Mouse (Mus musculus): Measurements from ENCODE around the gene Rnf19b.

Gene Rnf19b

DNA sequence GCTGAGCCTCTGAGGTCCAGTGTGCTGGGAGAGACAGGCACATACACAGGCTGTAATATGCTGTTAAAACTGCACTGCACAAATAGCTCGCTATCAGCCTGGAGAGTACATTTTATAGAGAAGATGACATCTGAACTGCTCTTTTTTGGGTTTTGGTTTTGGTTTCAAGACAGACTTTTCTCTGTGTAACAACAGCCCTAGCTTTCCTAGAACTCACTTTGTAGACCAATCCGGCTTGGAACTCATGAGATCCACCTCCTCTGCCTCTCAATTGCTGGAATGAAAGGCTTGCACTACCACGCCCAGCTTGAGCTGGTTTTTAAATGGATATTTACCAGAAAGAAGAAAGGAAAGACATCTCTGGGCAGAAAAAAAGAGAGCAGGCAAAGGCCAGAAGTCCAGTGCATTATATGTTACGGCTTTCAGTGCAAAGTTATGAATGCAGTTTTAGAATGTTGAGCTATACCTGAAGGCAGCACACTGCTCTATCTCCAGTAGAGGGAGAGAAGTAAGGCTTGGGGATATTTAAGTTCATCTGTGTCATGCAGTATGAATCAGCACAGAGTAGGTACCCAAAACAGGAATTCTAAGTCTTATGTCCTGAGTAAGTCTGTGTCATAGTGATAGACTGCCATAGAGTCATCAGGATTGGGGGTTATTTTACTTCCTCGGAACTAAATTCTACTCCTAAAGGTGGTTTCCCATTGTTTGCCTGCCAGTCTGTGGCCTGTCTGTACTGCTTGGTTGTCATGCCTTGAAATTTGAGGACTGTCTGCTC is 9.8 kb downstream of the Rnf19b start:
- no peak for DNase-seq (ENCODE audit: inconsistent age in 2 of 2, low spot score in 1 of 2)

DNA sequence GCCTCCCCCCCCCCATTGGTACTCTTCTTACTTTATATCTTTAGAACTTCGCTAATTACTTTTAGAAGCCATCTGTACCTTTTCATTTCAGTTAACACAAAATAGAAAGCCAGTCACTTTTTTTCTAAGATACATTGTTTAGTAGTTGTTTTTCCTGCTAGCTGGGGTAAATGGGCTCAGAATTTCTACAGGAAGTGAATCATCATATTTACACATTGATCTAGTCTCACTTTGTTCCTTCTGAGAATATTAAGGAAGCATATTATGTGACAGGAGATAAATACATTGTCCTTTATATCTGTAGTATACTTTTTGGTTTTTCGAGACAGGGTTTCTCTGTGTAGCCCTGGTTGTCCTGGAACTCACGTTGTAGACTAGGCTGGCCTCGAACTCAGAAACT is 10.8 kb downstream of the Rnf19b start:
- no peak for DNase-seq (ENCODE audit: inconsistent age in 2 of 2, low spot score in 1 of 2)

DNA sequence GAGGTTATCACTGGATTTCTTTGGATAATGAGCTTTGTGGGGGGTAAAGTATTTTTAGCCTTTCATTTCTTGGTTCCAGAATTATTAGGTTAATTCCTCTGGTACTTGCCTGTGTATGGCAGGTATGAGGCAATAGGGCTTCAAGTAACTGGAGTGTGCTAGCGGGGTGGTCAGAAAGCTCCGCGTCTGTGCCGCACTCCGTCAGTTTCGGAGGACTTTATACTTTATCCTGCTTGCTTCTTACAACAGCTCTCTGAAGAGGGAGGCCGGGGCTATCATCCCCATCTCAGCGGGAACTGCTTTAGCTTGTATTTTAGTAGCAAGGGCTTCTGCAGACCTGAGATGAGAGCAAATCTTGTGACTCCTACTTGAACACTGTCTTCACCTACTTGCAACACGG is 21.1 kb downstream of the Rnf19b start:
- no peak for DNase-seq (ENCODE audit: inconsistent age in 2 of 2, low spot score in 1 of 2)

DNA sequence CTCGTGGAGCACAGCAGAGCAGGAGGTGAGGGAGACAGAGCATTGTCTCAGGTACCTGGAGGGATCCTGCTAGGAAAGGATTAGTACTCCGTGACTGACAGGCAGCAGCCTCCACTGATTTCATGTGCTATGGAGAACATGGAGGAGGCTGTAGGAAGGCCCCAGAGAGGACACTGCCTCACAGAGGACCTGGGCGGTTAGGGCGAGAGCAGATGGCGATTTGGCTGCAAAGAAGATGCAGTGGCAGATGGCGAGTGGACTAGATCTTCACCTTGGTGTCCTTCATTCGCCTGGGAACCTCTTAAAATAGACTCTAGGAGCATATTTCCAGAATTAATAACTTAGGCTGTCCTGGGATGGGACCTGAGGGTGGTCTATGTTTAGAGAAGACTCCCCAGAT is 23.0 kb downstream of the Rnf19b start:
- no peak for DNase-seq (ENCODE audit: inconsistent age in 2 of 2, low spot score in 1 of 2)

DNA sequence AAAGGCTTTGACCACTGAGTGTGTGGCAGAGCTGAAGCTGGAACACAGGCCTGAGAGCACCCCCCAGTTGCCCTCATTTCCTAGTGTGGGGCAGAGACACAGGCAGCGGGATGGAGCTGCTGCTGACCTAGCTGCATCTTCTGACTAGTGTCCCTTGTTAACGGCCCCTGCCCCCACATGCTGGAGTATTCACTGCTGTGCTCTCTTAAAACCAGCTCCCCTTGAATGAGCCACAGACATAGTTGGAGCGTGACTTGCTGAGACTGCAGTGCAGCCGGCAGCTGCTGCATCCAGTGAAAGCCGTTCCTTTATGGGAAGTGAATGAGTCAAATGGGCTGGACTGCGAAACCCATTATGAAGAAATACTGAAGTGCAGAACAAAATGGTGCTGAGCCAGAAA is 23.4 kb downstream of the Rnf19b start:
- peak in 1 of 2 experiments; percentile 47 for DNase-seq (ENCODE audit: inconsistent age in 2 of 2, low spot score in 1 of 2)

DNA sequence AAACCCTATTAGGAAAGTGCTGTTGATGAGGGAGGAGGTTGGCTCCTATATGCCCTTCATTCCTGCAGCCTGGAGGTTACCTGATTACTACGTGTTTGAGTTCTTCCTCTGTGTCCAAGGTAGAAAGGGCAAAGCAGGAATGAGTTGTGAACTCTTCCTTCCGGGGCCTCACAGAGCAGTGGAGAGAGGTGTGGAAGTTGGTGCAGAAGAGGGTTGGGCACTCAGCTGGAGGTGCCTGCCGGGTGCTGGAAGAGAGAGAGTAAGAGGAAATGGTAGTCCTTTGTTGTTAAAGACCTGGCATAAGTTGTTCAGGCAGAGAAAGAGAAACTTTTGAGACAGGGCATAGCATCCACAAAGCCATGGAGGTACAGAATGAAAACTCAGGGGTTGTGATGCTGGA is 23.9 kb downstream of the Rnf19b start:
- no peak for DNase-seq (ENCODE audit: inconsistent age in 2 of 2, low spot score in 1 of 2)

DNA sequence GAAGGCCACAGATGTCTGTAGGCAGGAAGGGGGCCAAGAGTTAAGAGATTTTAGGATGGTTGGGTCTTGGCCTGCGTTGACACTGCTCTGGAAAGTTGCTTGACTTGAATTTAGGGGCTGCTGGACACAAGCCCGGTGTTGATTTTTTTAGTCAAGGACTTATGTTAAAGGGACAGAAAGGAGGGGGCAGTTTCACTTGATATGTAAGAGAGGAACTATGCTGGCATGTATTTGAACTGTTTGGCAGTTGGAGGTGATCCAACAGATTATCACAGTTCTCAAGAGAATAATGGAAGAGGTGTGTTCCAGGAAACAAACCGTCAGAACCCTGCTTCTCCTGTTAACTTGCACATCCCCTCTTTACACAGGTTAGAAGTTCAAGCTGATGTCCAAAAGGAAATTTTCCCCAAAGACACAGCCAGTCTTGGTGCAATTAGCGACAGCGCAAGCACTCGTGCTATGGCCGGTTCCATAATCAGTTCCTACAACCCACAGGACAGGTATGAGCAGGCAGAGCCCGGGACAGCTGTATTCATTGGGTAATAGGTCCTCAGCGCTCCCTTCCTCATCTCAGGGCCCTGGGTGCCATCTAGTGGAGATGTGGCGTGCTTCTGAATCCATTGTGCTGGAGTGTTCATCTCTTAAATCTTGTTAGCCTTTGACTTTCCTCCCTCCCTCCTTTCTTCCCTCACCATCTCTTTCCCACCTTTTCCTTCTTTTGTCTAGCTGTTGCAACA is 24.5 kb downstream of the Rnf19b start:
- DNase-seq (ENCODE audit: inconsistent age in 2 of 2, low spot score in 1 of 2), result peak; percentile 72 to 90

DNA sequence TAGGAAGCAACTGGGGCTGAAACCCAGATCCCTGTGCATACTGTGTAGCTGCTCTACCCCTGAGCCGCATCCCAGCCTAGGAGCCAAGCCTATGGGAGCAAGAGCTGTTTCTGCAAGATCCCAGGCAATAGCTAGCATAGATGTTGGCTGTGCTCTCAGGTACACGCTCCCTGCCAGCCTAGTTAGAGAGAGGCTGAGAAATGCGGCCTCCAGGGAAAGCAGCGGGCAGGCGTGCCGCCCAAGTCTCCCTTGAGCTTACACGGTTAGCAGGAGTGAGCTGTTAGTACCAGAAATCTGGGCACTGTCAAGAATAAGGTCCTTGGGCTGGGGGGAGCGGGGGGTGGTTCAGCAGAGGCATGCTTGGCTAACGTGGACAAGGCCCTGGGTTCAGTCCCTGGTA is 26.8 kb downstream of the Rnf19b start:
- no peak for DNase-seq (ENCODE audit: inconsistent age in 2 of 2, low spot score in 1 of 2)

DNA sequence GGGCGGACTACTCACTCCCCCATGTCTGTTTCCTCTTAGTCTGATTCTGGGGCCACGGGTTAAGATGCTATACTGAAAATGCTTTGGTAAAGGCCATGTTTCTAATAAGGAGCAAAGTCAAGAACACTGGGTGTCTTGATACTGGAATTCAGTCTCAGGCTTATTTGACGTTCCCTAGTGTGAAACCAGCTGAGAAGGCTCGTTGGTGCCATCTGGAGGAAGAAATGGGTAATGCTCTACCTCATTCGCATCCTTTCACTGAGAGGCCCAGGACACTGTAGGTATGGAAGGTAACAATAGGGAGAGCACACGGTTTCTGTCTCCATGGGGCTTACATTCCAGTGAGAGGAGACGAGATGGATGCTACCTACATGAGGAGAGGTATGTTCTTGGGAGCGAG is 28.0 kb downstream of the Rnf19b start:
- DNase-seq (ENCODE audit: inconsistent age in 2 of 2, low spot score in 1 of 2), result peak; percentile 58 to 91

DNA sequence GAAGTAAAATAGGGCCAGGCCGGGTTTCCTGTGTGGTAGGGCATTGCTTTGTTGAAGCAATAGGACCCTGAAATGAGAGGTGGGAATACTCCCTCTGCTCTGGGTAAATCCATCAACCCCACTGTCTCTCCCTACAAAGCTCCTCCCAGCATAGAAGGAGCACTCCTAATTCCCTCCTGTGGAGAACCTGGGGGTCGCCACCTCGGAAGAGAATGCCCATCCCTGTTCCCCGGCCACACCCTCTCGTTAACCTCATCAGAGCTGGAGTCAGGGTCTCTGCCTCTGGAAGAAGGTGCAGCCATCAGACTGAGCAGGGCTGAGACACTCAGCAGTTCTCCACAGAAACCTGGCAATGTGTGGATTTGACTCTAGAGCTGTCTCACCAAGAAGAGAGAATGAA is 29.8 kb downstream of the Rnf19b start:
- DNase-seq (ENCODE audit: inconsistent age in 2 of 2, low spot score in 1 of 2), result no peak

DNA sequence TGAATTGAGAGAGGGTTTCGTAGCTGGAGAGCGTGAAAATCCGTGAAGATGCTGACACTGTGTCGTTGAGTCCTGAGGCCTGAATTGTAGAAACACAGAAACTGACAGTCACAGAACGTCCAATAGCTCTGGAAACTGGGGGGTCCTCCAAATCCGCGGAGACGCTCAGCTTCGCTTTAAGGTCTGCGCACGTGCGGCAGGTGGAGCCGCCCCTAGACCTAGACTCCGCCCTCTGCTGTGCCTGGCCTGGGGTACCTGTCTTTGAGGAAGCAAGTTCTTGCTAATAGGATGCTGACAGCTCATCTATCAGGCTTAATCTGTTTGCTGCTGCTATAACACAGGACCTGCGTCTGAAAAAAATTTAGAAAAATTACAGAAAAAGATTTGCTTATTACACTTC is 37.2 kb downstream of the Rnf19b start:
- no peak for DNase-seq (ENCODE audit: inconsistent age in 2 of 2, low spot score in 1 of 2)

DNA sequence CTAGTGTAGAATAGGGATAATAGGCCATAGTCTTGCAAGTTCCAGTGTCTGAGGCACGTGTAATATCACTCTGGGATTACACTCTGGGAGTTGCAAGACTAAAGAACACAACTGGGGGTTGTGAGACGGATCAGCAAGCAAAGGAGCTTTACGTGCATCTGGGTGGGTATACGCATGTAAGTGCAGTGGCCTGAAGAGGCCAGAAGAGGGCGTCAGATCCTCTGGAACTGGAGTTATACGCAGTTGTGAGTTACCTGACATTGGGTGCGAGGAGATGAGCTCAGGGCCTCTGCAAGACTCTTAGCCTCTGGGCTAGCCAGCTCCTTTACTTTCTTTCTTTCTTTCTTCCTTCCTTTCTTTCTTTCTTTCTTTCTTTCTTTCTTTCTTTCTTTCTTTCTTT is 38.9 kb downstream of the Rnf19b start:
- DNase-seq (ENCODE audit: inconsistent age in 2 of 2, low spot score in 1 of 2), result no peak

DNA sequence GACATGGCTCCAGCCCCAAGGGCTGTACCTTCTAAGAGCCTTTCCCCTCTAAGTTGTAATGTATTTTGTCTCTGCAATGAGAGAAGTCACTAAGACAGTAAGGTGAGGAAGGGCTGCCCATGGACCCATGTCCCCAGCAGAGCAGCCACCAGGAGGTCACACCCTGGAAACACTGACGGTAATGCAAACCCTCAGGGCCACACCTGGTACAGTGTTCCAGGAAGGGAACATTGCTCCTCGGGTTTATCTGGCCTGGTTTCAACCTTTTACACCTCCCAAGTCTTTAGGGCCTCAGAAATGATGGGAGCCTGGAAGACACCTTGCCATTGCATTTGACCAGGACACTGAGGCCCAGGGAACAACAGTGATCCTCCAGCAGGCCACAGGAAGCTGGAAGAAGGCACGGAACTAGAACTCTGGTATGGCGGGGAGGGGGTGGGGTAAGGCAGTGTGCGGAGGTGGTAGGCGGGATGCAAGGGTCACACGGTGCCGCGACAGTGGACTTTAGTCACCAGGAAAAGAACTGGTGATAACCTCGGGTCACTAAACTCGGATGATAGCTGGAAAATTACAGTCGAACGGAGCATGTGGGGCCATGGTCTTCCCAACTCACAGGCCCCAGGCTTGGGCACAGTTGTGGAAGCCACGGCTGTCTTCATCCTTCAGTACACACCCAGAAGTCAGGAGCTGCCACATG is 44.2 kb downstream of the Rnf19b start:
- no peak for DNase-seq (ENCODE audit: inconsistent age in 2 of 2, low spot score in 1 of 2)

DNA sequence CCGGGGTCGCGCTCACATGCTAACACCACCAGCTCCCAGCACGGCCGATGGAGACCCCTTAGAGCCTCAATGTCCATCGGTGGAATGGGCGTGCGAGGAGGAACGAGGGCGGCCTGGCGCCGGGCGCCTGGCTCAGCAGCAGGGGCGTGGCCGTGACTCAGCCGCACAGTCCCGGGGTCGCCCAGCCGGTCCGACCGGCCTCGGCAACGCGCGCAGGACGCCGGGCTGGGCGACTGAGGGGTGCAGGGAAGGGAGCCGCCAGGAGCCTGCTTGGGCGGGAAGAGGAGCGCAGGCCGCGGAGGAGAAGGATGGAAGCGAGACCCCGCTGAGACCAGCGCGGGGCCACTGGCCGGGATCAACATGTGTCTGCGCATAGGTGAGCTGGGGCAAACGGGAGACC is 47.3 kb downstream of the Rnf19b start, which contains the start of gene Tmem54:
Tmem54 (plus strand) TSS at position 193 of the 400 bp plus-strand sequence.
- DNase-seq (ENCODE audit: inconsistent age in 2 of 2, low spot score in 1 of 2), result no peak

DNA sequence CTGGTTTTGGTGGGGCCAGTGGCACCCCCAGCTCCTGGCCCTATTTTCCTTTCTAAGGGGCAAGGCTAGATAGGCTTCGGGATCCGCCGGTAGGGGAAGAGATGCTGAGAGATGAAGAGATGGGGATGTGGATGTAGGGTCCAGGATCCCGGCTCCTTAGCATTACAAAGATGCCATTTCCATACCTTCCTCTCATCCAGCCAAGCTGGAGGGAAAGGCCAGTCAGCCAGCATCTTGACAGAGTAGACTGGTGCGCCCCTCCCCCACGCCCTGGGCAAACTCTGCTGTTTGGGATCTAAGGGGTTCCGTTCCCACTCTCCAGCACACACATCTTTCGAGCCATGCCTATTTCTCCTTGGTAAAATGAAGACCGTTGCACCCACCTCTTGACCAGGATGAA is 48.0 kb downstream of the Rnf19b start:
- no peak for DNase-seq (ENCODE audit: inconsistent age in 2 of 2, low spot score in 1 of 2)

DNA sequence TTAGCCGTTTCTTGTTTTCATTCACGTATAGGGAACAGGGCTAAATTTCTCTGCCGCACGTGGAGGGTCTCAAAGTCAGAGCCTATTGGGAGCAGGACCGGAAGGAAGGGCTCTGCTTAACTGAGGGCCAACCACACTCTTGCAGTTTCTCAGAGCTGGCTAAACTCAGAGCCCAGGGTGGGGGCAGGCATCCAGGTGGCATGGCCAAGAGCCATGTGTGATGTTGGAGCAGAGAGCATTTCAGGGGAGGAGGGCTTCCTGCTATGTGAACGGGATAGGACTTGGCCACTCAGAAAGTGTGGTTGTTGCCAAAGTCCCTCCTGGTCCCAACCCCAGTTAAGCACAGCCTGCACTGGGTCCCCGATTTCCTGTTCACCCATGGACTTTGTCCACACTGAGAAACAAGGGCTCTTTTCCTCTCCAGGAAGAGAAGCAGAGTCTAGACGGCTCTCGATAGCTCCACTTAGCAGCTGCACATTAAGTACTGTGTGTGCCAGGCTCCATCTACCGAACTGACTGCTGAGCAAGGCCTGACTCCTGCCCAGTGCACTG is 49.4 kb downstream of the Rnf19b start:
- no peak for DNase-seq (ENCODE audit: inconsistent age in 2 of 2, low spot score in 1 of 2)

DNA sequence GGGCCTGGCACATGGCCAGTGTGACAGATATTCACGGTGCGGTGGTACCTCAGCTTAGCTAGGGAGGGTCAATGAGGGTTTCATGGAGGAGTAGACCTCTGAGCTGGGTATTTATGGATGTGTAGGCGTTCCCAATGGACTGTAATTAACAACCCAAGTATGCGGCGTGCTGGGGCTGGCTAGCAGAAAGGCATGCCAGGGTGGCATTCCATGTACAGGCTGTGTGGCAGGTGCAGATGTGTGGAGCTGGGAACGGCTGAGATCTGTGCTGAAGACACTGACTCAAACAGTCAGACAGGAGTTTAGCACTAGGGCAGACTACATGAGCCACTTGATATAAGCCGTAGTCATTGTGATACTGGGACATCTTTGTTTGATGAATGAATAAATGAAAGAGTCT is 50.6 kb downstream of the Rnf19b start:
- no peak for DNase-seq (ENCODE audit: inconsistent age in 2 of 2, low spot score in 1 of 2)

DNA sequence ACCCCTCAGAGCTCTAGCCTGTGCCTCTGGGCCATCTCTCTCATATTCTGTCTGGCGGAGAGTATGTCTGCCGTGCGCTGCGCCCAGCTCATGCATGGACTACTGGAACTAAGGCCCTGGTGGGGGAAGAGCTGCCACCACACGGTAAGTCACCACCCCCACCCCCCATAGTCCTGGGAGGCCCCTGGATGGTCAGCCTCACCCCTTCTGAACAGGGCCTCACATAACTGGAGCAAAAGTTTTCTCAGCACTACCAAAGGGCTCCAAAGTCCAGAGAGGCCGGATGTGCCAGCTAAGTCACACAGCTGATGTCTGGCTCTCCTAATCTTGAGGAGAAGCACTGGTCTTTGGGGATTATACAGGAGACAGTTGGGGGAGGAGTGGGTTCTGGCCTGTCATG is 52.7 kb downstream of the Rnf19b start:
- DNase-seq (ENCODE audit: inconsistent age in 2 of 2, low spot score in 1 of 2), result no peak

DNA sequence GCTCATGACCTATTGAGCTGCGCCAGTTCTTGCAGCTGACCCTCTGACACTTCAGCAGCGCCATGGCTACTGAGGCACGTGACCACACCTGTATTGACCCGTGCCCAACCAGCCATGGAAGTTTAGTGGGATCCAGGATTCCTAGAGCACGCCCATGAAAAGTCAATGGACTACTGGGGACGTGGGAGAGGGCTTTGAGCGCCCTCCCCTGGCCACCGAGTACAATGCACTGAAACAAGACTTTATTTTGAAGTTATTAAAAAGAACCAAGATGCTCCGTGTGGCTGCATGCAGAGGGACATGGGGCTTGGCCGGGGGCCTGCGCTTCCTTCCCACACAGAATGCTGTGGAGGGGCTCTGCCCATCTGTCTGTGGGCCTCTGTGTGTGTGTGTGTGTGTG is 53.3 kb downstream of the Rnf19b start:
- DNase-seq (ENCODE audit: inconsistent age in 2 of 2, low spot score in 1 of 2), result no peak

DNA sequence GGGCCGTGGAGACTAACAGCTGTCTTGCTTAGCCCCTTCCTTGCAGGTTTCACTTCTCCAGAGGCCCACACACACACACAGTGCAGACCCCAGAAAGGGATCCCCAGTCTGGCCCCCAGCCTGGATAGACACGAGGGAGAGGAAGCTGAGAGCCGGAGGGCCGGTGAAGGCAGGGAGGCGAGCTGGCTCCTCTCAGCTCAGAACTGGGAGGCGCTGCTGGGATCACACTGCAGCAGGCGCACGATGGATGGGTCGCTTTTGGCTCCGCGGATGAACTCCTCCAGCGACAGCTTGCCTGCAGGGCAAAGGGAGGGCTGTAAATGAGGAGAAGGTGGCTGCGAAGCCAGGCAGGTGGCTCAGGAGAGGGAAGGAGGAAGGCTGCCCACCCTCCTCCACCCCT is 54.2 kb downstream of the Rnf19b start:
- no peak for DNase-seq (ENCODE audit: inconsistent age in 2 of 2, low spot score in 1 of 2)

DNA sequence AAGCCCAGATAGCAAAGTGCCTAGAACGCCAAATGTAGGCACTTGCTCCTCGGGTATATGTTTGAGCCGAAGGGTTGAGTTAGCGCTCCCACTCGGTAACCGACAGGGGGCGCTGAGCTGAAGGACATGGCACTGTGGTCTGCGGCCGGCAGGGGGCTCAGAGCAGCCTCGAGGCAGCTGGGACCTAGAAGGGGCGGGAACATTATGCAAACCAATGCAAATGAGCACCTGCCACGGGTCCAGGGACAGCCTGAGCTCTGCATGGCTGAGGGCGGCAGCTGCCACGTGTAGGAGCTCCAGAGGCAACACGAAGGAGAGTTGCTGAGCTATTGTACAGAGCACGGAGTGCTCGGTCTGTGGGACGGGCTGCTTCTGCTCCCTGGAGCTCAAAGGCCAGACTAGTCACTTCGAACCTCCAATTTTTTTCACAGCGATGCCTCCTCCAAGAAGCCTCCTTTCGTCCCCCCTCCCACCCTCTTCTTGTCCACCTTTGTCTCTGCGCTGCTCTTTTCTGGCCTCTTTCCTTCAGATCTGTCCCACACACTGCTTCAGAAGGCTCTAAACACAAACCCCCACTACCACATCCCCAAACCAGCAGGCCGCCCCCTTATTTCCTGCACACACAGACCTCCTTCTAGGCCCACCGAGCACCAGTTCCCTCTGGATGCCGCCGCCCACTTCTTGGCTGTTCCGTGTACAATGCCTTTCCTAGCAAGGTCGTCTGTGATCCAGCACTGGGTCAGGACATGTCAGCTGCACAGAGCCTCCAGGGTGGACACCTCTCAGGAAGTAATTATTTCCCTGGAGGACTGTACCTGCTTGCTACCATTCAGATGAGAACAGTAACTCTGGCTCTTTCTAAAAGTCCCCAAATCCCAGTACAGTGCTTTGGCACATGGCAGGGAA is 55.3 kb downstream of the Rnf19b start:
- DNase-seq (ENCODE audit: inconsistent age in 2 of 2, low spot score in 1 of 2), result peak; percentile 40 to 67
